Mouse (Mus musculus) T-helper 1 cell (primary cell): Measurements from ENCODE around the gene Adgrv1.

Experiments
- in situ Hi-C: fragments of 300-600 bp; cut with MboI, MseI; formaldehyde crosslinking; loops from one replicate; pipeline ENCODE4 v1.15.1; 2025; ENCODE audit warnings: high pct_unique_total_duplicates

Gene Adgrv1

DNA sequence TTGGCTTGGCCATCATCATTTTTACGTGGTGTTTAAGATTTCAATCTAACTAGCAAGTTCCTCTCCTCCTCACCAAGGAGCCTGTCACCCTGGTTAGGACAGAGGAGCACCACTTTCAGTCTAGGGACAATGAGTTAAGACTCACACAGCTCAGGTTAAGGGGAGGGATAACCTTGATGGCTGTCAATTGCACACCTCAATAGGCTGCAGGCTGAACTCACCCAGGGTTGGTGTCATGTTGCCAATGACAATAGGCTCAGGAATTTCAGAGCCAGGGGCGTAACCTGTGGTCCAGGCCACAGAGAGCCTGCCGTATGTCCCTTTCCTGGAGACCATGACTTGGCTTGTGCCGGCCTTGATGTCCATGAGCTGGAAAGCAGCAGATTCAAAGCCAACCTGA is 209.0 kb downstream of the Adgrv1 start:
- in situ Hi-C loops = no loop called here

DNA sequence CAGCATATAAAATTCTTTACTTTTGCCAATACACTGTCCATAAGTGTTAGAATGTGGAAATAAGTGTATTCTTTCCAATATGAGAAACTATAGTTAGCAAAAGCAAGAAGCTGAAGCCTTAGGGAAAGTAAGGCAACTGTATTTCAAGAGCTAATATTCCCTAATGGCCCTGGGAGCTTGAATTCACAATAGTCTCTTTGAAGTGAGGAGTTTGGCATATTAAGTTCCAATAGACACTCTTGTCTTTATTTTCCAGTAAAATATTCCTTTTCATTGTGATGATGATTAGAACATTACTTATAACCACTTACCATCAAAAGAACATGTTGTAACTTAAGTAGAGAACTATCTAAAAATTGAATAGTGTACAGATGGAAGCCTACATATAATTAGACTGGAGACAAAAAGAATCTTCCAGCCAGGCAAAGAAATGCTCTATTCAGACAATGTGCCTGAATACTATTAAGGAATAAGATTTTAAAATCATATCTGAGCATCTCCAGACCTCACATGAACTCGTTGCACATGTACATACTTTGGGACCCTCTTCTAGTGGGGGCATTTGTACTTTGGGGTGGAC is 225.0 kb downstream of the Adgrv1 start:
- in situ Hi-C loops = no loop called here

DNA sequence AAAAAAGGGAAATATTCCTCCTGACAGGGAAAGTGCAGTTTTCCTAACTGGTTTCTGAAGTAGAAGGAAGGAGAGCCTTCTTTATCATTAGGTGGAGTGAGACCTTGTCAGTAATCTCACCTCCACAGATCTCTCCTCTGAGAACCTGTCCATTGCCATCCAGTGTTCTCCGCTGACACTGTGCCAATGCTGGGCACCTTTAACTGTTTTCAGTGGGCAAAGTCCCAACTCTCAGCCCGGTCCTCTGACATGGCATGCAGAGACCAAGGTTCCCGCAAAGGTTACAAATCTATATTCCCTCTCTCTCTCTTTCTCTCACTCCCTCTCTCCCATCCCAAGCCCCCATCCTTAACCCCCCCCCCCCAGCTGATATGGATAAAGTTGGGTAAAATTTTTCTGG is 230.1 kb downstream of the Adgrv1 start:
- in situ Hi-C loops = no loop called here

DNA sequence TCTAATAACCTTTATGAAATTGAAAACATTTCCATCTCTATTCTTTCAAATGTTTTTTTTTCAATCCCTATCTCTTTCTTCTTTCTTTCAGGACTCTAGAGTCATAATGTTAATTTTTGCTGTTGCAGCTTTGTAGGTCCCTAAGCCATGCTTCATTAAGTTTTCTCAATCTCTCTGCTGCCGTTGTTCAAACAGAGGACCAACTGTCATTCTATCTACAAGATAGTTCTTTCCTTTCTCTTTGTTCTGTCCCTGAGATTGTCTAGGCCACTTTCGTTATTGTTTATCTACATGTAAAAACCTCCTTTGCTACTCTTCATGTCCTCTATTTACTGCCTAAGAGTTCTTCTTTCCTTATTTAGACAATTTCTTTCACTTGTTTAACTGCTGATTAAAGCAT is 230.8 kb downstream of the Adgrv1 start:
- in situ Hi-C loops = no loop called here

DNA sequence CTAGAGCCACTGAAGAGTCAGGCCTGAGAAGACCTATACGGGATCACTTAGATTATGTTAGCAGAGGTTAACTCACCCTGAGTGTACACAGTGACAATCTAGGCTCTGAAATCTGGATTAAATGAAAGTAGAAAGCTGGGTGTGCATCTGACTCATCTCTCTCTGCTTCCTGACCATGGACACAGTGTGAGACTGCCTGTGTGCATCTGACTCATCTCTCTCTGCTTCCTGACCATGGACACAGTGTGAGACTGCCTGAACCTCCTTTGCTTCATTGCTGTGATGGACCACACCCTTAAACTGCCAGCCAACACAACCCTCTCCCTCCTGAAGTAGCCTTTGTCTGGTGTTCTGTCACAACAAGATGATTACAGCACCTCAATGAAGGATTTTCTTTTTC is 231.2 kb downstream of the Adgrv1 start:
- in situ Hi-C loops = no loop called here

DNA sequence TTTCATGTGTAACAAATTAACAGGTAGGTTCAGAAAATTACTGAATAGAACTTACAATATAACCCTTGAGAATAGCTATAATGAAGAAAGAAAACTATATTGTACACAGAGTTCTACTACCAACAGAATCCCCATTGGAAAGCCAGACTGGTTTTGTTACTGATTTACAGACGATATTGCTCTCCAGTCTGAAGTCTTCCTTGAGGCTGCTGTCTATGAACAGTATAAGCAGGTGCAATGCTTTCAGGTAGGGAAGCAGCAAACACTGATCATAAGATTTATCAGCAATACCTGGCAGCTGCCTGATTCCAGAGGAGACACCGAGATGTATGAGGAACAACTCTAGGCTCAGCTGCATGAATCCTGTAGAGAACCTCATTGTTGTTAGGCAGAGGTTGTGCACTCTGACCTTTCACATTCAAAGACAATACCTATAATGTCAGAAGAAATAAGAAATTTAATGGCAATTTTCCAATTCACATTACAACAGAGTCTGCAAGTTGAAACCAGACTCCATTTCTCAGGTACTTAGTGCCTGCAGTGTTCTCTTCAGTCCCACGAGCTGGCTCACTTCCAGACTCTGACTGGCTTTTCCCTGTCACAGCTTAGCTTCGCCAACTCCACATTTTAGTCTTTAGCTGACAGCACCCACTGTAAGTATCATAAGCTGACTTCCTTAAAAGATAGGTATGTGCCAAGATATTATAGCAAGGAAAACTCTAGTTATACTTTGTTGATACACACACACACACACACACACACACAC is 247.2 kb downstream of the Adgrv1 start:
- in situ Hi-C loops = no loop called here

DNA sequence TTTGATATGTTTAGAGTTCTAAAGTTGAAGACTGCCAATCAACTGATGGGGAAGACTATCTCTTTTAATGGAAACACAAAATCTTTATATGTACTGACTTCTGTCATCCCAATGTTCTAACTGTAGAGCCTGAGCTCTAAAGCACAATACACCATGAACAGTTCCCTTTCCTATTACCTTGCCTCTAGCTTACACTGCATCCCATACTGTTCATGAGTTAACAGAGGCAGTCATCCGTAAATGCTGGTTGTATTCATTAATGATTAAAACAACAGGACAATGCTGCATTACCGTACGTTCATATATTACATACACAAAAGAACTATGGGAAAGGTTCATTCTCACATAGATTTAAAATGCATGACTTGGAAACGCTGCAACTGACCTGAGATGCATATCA is 251.1 kb downstream of the Adgrv1 start:
- in situ Hi-C loops = no loop called here

DNA sequence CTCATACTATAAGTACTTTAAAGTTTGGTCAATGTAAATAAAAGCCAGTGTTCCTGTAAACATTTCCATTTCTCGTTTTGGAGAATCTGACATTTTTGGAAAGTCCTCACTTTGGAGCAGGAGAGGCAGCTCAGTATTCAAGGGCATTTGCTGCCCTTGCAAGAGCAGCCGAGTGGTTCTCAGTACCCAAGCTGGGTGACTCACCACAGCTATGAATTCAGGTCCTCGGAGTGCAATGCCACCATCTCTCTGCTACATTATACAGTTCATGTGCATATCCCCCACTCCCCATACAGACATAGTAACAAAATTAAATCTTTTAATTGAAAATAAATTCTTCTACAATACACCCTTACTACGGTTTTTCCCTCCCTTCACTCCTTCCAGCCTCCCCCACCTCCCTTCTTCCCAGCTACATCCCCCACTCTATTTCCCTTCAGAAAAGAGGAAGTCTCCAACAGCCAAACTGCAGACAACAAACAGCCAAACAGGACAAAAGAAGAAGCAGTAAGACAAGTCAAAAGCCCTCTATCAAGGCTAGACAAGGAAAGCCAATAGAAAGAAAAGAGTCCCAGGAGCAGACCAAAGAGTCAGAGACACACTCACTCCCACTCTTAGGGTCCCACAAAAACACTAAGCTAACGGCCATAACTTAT is 262.0 kb downstream of the Adgrv1 start:
- in situ Hi-C loops = no loop called here

DNA sequence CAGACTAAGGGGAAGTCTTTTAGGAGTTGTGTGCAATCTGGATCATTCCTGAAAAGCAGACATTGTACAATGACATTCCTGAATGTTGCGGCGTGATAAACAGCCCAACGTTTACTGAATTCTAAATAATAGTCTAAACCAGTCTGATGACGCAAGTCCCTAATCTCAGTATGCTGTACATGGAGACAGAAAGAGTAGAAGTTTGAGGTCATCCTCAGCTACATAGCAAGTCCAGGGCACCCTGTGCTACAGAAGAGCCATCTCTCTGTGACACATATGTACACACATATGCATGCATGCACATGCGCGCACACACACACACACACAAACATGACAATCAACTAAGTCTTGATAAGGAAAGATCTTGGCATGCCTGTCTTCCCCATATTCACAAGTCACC is 262.8 kb downstream of the Adgrv1 start:
- in situ Hi-C loops = no loop called here

DNA sequence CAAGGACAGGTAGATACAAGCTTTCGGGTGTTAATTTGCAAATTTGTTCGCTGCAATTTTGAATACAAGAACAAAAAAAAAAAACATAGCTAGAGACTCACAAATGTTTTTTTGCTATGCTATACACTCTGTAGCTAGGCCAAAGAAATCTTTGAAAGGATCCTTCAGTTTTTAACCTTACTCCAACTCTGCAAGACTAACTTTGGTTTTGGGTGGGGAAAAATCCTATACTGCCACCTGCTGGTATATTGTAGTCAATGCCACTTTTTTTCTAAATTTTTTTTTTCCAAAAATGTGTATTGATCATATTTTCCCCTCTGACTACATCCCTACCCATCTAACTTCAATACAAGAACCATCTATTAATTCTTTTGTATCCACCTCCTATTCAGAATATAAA is 263.4 kb downstream of the Adgrv1 start:
- in situ Hi-C loops = no loop called here

DNA sequence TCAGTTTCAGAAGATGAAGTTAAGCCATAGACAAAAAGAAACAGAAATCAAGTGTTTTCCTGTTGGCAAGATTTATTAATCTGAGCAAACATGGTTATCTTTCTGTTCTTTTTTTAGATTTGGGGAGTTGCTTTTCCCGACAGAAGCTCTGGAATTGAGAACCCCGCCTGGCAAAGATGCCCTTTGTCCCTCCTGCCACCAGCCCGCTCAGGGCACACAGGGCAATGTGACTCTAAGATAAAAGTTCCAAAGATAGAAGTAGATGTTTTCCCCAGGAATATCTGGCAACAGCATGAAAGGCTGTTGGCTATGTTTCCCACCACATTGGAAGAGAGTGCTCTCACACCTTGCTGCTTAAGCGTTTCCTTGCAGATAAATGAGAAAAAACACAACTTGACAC is 264.0 kb downstream of the Adgrv1 start:
- in situ Hi-C loops = no loop called here

DNA sequence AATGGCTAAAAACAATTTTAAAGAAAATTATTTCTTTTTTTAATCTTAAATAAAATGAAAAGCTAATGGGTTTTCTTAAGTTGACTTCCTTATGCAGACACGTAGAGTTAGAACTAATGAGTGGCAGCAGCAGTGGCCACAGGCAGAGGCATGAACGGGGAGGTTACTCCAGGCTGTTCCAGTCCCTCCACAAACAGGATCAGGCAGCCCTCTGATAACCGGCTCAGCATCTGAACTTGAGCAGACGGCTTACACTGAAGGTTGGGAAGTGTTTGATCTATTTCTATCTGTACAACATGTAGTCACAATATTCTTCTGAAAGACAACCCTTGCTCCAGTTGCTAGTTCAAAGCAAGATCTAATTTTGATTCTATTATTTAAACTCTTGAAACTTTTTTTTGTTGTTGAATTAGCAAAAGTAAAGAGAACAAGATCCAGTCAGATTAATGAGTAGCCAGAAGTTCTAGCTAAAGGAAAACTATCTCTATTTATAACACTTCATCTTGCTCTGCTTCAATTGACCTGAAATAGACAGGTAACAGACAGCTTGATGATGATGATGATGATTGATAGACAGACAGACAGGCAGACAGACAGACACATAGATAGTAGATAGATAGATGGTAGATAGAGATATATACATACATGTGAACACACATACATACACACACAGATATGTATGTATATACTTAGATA is 265.1 kb downstream of the Adgrv1 start:
- in situ Hi-C loops = no loop called here

DNA sequence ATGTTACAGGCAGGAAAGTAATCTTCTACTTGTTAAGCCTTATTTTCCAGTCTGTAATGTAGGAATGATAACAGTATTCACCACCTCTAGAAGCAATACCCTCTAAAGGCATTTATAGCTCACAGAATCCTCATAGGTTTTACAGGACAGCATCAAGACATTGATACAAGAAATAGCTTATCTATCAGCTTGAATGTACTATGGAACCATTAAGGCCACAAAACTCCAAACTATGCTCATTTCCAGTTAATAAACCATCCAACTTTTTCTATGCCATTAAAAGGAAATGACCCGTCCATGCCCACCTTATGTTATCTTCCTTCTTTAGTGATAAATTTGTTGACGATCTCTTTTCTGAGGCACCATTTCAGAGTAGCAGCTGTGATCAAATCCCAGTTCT is 272.6 kb downstream of the Adgrv1 start:
- in situ Hi-C loops = loop anchor here (5.0 kb wide), 1 partner anchor 488 kb away; no protein-coding TSS in a partner anchor

DNA sequence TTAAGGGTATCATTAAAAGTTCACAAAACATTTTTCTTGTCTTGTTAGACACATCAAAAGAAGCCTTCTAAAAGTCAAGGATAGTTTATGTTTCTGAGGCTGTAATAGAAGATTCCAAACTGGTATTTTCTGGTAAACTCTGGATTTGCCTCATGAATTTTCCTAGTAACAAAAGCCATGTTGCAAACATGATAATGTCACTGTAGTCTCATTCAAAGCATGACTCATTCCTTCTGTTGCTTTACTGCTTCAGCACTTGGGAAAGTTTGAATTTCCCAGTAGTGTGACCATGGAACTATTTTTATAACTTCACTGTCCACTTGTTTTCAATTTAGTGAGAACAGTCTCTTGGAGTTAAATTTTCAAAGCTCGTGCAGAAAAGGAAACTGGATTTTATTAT is 274.2 kb downstream of the Adgrv1 start:
- in situ Hi-C loops = no loop called here

DNA sequence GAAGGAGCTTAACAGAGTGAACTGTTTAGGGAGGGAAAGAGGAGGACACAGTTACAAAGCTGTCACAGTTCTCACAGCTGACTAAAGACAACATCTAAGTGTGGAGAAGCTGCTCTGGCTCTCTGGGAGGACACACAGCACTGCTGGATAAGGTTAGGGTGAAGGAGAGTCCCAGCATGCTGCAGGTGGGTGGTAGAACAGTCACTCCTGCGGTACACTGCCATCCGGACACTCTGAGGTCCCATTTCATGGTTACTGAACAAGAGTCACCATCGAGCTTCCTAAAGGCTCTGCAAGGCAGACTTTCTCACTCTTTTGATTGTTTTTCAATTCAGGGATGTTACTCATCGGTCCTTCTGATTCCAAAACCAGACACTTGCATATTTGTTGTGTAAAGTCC is 274.6 kb downstream of the Adgrv1 start:
- in situ Hi-C loops = no loop called here

DNA sequence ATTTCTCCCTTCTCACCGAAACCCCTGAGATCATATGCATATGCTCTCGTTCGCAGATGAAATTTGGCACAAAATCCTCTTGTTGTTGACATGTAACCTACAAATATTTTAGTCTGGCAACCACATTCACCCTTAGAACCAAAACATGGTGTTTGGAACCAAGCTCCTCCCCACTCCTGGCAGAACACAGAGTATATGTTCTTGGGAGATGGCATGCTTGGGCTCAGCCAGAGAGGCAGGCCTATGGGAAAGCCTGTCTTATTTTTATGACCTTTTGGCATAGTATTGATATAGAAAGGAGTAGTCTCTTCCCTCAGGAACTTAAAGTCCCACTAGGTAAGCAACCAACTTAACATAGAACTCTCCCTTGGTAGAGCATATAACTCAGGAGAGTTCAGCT is 275.7 kb downstream of the Adgrv1 start:
- in situ Hi-C loops = no loop called here

DNA sequence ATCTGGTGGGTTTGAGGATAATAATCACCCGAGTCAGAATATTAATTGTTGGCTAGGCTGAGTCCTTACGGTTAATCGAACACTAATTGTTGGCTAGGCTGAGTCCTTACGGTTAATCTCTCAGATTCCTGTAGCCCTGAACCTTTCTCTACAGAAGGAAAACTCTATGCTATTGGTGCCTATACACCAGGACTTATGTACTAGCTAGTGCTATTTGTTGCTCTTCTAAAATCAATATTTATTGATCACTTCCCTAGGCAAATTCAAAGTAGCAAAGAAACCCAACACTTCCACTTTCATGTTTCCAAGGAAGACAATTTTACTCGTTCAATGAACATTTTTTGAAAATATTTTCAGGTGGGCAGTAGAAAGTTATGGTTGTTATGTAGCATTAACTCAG is 278.4 kb downstream of the Adgrv1 start:
- in situ Hi-C loops = no loop called here

DNA sequence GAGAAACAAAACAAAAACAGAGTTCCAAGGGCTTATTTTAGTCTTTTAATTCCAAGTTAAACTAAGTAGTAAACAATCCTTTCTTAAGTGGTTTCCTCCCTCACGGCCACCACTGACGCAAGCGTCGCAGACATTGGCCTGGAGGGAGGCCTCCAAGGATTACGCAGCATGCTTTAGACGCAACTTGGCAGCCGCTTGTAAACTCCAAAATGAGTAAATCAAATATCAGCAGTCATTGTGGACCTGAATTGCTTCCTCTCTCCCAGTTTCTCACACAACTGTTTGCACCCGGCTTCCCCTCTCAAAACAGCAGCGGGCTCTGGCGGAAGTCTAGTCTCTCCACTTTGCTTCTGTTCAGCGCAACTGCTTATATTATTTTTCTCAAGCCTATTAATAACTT is 280.7 kb downstream of the Adgrv1 start:
- in situ Hi-C loops = no loop called here

DNA sequence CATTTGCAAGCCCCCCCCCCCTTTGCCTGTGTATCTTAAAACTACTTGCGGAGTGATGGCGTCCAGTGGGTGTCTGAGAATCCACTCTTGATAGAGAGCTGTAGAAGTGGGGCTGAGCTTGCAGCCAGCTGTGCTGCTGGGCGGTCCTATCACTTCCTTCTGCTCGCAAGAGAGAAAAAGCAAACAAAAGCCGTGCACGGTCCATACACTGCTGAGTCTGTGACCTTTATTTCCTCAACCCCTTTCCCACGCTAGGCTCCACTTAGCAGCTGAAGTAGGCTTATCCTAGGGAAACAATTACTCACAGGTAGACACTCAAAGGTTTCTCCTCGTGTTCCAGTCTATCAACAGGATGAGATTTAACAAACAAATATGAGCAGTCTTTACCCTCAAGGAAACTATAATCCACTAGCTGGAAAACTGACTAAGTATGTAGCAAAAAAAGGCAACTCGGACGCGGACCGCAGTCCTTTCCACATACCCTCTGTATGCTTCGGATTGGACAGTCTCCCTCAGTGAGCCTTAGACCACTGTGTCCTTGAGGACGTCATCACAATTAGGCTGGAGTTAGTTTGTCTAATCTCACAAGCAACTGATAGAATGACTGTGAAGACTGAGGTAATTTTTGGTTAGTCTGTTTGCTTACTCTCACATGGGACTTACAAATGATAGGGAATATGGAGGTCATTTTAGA is 281.3 kb downstream of the Adgrv1 start:
- in situ Hi-C loops = no loop called here

DNA sequence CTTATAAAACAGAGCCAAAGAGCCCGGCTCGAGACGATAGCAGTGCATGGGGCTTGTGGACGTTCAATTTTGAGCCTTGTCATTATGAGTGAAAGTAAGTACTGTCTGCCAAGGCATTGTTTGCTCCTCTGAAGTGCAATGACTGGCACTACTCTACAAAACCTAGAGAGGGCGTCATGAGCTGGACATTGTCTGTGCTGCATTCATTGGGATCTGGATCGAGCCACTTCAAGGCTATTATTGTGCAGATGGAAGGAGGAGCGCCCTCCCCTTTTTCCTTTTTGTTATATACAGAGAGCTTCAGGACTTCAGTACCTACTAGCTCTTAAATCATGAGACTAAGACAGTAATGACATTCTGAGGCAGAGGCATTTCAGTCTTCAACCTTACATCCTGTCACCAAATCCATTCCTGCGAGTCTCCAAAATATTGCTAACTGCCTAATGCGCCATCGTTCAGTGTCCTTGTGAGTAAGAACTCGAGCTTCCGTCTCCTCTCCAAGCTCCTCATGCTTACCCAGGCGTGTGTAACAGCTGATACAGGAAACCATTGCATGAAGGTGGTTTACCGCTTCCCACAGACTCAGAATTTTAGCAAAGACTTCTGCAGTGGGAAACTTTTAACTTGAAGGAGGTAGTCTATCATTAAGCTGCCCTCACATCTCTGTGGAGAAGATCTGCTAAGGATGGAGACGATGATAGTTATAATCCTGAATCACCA is 285.5 kb downstream of the Adgrv1 start:
- in situ Hi-C loops = no loop called here

DNA sequence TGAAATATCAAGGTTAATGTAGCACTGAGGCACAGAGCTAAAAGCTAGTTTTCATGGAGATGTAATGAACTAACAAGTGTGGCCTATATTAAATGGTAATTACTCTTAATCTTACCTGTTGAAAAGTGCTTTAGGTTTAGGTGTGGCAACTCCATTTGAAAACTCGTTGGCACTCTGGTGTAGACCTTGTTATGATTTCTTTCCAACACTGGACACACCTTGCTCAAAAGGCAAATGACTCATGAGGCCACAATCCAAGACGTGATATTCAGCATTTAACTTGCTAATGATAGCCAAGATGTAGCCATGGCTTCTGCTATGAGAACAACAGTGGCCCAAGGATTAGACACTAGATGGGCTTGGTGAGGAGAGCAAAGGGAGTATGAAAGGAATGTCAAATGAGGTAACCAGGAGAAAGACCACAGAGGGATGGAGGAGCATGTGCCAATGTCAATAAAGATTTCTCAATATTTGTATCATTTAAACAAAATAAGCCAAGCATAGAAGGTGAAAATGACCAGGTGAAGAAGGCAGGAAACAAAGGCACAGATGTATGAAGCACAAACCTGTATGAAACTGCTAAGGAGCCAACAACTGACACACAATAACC is 289.9 kb downstream of the Adgrv1 start:
- in situ Hi-C loops = no loop called here
